Mouse (Mus musculus) v-Abl transformed pro-B cells (cell line): ENCODE data around the gene Txnip.

Experiments used
- in situ Hi-C, 2 experiments: fragments of 400-800 bp; cut with MboI; formaldehyde crosslinking; loops; one replicate each; pipeline ENCODE4 v1.15.1; 2025; ENCODE audit not compliant: unreplicated experiment in 2 of 2

Txnip gene

GRCm38 (mm10) chr3:96581141-96581540 lies 23.4 kb downstream of the Txnip start:
- in situ Hi-C loops, result loop anchor here (5.0 kb wide), 4 partner anchors 34 to 61 kb away; no protein-coding TSS in a partner anchor

- in situ Hi-C loops, result loop anchor here (5.0 kb wide), 4 partner anchors 35 to 60 kb away; no protein-coding TSS in a partner anchor
Observed at GRCm38 (mm10) chr3:96581771-96582515, 24.2 kb downstream of the Txnip start.

- in situ Hi-C loops, result loop anchor here (5.0 kb wide), 4 partner anchors 36 to 59 kb away; no protein-coding TSS in a partner anchor
Observed at GRCm38 (mm10) chr3:96583386-96583785, 25.6 kb downstream of the Txnip start.

GRCm38 (mm10) chr3:96590657-96591056 lies 32.9 kb downstream of the Txnip start:
- in situ Hi-C loops, result no loop called here

- in situ Hi-C loops, result no loop called here
Observed at GRCm38 (mm10) chr3:96593374-96593773, 35.6 kb downstream of the Txnip start.

- in situ Hi-C loops, result no loop called here
Observed at GRCm38 (mm10) chr3:96593790-96594560, 36.2 kb downstream of the Txnip start, which contains the start of gene Polr3gl. TSS of gene Polr3gl (minus strand) at chr3:96594181.

GRCm38 (mm10) chr3:96594851-96595250 lies 37.1 kb downstream of the Txnip start:
- in situ Hi-C loops, result no loop called here

GRCm38 (mm10) chr3:96595661-96596060 lies 37.9 kb downstream of the Txnip start:
- in situ Hi-C loops, result no loop called here

GRCm38 (mm10) chr3:96596228-96596707 lies 38.5 kb downstream of the Txnip start, which contains the start of gene Ankrd34a:
TSS of gene Ankrd34a (plus strand) at chr3:96596636.
- in situ Hi-C loops, result no loop called here

- in situ Hi-C loops, result no loop called here
Observed at GRCm38 (mm10) chr3:96596855-96597254, 39.1 kb downstream of the Txnip start.

- in situ Hi-C loops, result no loop called here
Observed at GRCm38 (mm10) chr3:96597435-96597891, 39.7 kb downstream of the Txnip start.

GRCm38 (mm10) chr3:96598156-96599068 lies 40.7 kb downstream of the Txnip start:
- in situ Hi-C loops, result no loop called here

- in situ Hi-C loops, result no loop called here
Observed at GRCm38 (mm10) chr3:96599069-96599393, 41.3 kb downstream of the Txnip start.

- in situ Hi-C loops, result no loop called here
Observed at GRCm38 (mm10) chr3:96599411-96599810, 41.7 kb downstream of the Txnip start.

- in situ Hi-C loops, result no loop called here
Observed at GRCm38 (mm10) chr3:96600639-96601250, 43.0 kb downstream of the Txnip start, which contains the start of gene Lix1l. TSS of gene Lix1l (plus strand) at chr3:96601149.

GRCm38 (mm10) chr3:96601251-96601787 lies 43.6 kb downstream of the Txnip start:
- in situ Hi-C loops, result no loop called here

- in situ Hi-C loops, result no loop called here
Observed at GRCm38 (mm10) chr3:96601941-96602703, 44.4 kb downstream of the Txnip start.

GRCm38 (mm10) chr3:96602704-96603084 lies 44.9 kb downstream of the Txnip start:
- in situ Hi-C loops, result no loop called here

- in situ Hi-C loops, result no loop called here
Observed at GRCm38 (mm10) chr3:96603311-96603710, 45.6 kb downstream of the Txnip start.
